Mouse (Mus musculus) gonadal fat pad, adult 2 months (tissue): ENCODE measurements around the gene 1700014D04Rik. TPM values are rescaled to one million over a fixed set of nuclear protein-coding genes. Genes with fewer than 3 reads are reported as not detected.
"Not testable (repeated sequence)": the region's sequence is repeated elsewhere in the genome, so short reads cannot be mapped to it uniquely, and the experiment has no call there.

Source experiments
- DNase-seq: peaks from one replicate; pipeline ENCODE4 v3.0.0-alpha.2; 2012; ENCODE audit warnings: low read depth
- polyA plus RNA-seq: library from polyadenylated mRNA; depleted of rRNA; stranded (reverse); fragments of >200 nt; gene quantifications from 2 replicates; pipeline ENCODE4 v1.2.3, GENCODE M21; 2012

1700014D04Rik gene
- polyA plus RNA-seq, 1 experiment, result 0.04 TPM

DNA sequence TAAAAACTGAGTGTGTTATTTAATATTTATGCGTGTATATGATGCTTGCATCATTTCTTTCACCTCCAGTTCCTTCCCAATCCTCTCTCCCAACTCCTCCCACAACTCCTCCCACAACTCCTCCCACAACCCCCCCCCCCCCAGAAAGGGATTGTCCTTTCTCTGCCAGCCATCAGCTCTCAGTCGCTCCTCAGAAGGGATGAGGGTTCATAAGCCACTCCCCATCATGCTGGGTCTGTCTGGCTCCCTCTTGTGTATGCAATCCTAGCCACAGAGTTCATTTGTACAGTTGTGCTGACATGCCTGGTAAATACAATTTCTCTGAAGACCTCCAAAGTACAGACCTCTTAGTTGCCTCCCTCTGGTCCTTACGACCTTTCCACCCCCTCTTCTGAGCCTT lies 11.4 kb downstream of the 1700014D04Rik start:
- DNase-seq, result no peak

GRCm38 (mm10) chr13:59734347-59734746 lies 12.2 kb downstream of the 1700014D04Rik start:
- not testable (repeated sequence) for DNase-seq

GRCm38 (mm10) chr13:59733936-59734335 lies 12.6 kb downstream of the 1700014D04Rik start:
- no peak for DNase-seq

GRCm38 (mm10) chr13:59731652-59732051 lies 14.9 kb downstream of the 1700014D04Rik start, which contains the start of gene Spata31d1d:
TSS of gene Spata31d1d (minus strand) at chr13:59731752.
- no peak for DNase-seq

DNA sequence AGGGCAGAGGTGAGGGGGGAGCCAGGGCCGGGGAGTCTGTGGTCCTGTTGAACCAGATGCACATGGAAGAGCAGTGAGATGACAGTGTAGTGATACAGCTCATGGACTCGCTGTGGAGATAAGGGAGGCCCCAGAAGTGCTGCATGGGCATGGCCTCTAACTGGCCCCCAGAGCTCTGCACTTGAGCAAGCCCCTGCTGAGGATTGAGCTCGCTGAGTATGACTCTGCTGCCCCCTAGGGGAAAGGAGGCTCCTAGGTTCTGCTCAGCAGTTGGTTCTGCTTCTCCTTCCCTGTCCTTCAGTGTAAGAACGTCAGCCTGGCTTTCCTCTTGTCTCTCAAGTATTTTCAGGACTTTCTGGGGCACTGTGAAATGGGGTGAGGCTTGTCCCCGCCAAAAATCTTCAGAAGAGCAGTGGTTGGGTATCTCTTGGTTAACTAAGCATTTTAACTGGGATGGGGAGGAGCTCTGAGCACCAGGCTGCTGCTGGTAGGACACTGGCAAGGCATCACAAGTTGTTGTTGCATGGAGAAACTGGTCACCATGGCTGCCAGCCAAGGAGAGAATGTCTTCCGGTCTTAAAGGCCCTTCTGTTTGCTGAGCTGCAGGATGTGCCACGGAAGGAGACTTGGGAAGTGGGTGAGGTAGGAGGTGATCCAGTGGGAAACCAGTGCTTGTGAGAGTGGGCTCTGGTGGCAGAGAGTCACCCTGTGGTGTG lies 18.0 kb downstream of the 1700014D04Rik start:
- no peak for DNase-seq

- no peak for DNase-seq
Measured at GRCm38 (mm10) chr13:59726139-59726867, 20.2 kb downstream of the 1700014D04Rik start.

GRCm38 (mm10) chr13:59722089-59722488 lies 24.5 kb downstream of the 1700014D04Rik start:
- not testable (repeated sequence) for DNase-seq

DNA sequence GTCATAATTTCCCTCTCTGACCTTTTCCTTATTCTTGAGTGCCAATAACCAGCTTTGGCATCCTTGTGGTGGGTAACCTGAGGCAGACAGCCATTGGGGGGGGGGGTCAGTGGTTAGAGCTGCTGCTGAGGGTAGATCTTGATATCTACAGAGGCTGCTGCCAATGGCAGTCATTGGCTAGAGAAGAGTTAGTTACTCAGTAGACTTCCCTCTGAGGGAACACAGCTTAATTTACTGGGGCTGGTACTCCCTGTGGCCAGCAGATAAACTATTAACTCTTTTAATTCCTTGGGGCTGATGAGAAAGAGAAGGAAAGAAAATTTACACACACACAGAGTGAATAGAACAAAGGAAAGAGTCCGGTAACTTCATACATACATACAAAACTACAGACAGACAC lies 27.1 kb downstream of the 1700014D04Rik start:
- DNase-seq, result no peak

DNA sequence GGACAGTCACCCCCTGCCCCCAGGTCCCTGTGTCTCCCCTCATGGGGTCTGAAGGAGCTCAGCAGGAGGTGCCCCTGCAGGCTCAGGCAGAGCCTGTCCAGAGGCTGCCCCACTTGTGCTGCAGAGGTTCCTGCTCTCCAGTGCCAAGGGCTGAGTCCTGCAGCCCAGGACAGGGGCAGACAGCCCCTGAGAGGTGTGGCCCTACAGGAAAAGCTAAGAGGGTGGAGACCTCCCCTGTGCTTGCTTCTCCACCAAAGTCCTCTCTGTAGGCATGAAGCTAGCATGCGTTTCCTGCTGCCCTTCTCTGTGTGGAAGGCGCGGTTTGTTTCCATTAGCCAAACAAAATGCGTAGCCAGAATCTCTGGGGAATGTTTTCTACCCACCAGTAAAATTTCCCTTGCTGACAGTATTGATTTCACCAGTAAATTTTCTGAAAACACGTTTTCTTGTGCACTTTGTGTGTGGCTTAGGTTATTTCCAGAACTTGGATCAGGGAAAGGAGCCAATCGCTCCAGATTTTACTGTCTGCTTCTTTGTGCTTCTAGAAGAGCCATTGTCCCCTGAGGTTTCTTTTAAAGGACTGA lies 27.6 kb downstream of the 1700014D04Rik start:
- DNase-seq, result not testable (repeated sequence)

GRCm38 (mm10) chr13:59713710-59714109 lies 32.8 kb downstream of the 1700014D04Rik start:
- no peak for DNase-seq

- DNase-seq, result not testable (repeated sequence)
Measured at GRCm38 (mm10) chr13:59711984-59712383, 34.6 kb downstream of the 1700014D04Rik start, which contains the start of gene Spata31d1b. TSS of gene Spata31d1b (plus strand) at chr13:59712284.

DNA sequence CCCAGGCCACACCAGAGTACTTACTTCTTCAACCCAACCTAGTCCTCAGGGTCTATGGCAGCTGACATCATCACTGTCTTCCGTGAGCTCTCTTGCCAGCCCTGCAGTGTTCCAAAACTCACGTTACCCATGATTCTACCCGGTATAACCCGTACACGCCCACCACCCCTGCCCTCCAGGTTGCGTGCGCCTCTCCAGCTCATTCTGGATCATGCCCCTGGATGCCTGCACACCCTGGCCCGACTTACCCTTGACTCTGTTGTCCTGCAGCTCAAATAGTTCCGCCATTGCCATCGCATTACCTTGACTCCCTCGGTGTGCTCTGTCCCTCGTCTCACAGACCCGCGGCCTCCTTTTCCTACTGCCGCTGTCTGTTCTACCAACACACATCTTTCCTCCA lies 36.3 kb downstream of the 1700014D04Rik start, which contains the start of gene Spata31d1a:
Spata31d1a (minus strand) TSS at position 101 of the 400 bp plus-strand sequence.
- no peak for DNase-seq

DNA sequence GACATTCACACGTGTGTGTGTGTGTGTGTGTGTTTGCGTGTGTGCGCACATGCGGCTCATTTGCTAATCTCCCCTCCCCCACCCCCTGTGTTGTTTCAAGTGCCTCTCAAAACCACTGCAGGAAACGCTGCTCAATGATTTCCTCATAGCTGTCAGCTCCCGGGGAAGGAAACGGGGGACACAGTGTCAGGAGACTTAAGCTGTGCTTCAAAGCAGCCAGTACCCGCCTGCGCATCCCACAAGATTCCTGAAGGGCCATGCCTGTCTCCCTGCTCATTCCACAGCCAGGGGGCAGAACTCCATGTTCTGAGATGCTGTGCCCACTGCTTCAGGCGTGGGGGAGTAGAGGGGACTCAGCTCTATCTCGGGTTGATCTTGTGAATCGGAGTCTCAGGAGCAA lies 42.0 kb downstream of the 1700014D04Rik start:
- DNase-seq, result no peak

GRCm38 (mm10) chr13:59703514-59703913 lies 43.0 kb downstream of the 1700014D04Rik start:
- no peak for DNase-seq

DNA sequence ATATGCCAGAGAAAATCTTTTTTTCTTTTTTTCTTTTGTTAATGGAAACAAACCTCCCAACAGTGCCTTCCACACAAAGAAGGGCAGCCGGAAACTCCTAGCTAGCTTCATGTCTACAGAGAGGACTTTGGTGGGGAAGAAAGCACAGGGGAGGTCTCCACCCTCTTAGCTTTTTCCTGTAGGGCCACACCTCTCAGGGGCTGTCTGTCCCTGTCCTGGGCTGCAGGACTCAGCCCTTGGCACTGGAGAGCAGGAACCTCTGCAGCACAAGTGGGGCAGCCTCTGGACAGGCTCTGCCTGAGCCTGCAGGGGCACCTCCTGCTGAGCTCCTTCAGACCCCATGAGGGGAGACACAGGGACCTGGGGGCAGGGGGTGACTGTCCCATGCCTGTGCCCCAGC lies 46.4 kb downstream of the 1700014D04Rik start:
- DNase-seq, result not testable (repeated sequence)

DNA sequence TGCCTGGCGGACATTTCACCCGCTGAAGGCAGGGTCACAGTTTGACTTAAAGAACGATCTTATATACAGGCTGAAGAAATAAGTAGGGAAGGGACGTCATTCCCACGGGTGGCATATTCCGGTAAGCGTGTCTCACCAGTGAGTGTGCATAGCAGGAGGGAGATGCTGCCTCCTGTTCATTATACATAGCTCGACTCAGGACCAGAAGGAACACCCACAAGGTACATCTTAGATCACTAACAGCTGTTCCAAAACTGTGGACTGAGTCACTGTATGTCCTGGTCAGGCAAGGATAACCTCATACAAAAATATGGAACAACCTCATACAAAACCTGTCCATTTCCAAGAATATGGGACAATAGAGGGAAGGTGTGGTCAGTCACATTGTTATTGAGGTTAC lies 47.4 kb downstream of the 1700014D04Rik start:
- DNase-seq, result no peak

DNA sequence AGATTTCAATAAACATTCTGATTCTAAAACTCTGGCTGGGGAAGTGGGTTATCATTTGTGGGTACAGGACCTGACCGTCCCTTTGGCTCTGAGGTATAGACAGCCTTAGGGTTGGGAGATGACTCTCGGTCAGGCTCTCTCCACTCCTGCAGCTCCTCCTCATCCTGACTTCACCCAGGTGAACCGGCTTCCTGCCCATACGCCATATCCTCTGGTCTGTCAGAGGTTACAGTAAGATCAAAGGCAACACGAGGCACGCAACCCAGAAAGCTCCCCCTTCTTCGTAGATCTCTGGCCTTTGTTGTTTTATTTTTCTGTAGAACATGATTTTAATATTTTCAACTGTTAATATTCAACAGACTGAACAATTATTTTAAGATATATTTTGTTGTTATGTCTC lies 50.8 kb downstream of the 1700014D04Rik start:
- DNase-seq, result no peak

DNA sequence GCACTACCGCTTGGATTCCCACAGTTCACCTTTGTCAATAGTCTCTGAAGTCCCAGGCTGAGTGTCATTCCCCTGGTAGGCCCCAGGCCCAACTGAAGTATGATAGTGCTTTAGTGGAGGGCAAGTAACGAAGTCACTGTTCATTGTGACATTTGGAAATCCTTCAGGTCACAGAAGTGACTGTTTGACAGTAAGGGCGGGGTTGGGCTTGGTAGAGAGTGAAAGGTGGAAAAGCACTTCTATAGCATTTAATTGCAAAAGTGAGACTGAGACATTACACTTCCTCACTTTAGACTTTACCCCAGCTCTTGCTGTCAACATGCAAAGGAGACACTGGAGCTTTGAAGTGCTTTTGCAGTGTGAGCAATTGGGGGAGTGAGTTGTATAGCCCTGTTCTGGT lies 52.5 kb downstream of the 1700014D04Rik start, which contains the start of gene 4921517D22Rik:
4921517D22Rik (minus strand) TSS at position 101 of the 400 bp plus-strand sequence.
- no peak for DNase-seq

DNA sequence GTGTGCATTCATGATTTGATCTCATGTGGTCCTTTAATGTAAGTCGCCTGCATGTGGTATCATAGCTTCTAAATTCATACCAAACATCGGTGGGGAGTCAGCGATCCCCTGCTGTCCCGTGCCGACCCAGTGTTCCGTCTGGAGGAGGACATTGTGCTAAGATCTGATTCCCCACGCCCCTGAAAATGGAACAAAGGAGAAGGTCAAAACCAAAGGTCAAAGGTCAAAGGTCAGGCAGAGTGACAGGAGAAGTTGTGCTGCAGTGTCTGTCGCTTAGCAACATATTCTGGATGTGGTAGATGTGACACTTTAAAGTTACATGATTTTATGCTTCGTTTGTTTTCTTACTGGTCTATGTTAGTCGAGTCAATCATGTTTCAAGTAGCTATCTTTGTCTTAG lies 55.1 kb downstream of the 1700014D04Rik start:
- no peak for DNase-seq
